Mouse (Mus musculus): ENCODE measurements at regions not wholly inside any gene's neighbourhood (a gene's known extent, or its start where the extent isn't known, plus 50 kb on each side); places are given as distances from the start of the nearest gene placed in this dataset.

GRCm38 (mm10) chr3:35334017-35334416 lies 419.9 kb upstream of the Atp11b start:
- H3K27ac ChIP-seq: no peak overlapping the region

DNA sequence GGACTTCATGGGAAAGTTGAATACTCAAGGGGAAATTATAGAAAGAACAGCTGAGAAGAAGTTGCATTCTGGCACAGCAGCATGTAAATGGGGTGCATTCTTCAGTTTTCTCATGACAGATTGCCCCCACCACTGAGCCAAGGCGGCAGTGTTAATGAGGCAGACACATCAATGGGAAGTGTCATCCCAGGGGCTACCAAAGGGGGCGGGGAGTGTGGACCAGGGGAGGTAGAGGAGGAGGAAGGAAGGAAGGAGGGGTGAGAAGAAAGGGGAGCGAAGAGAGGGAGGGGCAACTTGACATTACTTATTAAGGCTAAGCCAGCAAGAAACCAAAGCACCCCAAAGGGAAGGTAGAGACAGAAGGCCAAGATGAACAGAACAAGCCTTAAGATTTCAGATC lies 419.4 kb upstream of the Atp11b start:
- Histone ChIP-seq H3K4me3 (no peak overlapping the region), H3K4me1 (peaks cover 19% of the 10 kb centered on the region), H3K9ac (no peak overlapping the region), H3K9me3 (no peaks in the 10 kb centered on the region), H3K36me3 (no peaks in the 10 kb centered on the region), H3K4me2 (replicated peaks) (no peak overlapping the region), H3K27me3 (replicated peaks) (no peaks in the 10 kb centered on the region), H3K27ac (no peak overlapping the region)
- 9% methylated on average over 3 of the region's 3 CpGs for WGBS
- ATAC-seq (ENCODE audit: low FRiP score, low read depth): no peak

More at GRCm38 (mm10) chr3:35334017-35334416, 419.9 kb upstream of the Atp11b start:
- Histone ChIP-seq H3K36me3 (no peaks in the 10 kb centered on the region), H3K4me2 (replicated peaks) (no peak overlapping the region), H3K4me3 (no peak overlapping the region), H3K9ac (no peak overlapping the region), H3K4me1 (peaks cover 19% of the 10 kb centered on the region), H3K9me3 (no peaks in the 10 kb centered on the region), H3K27me3 (replicated peaks) (no peaks in the 10 kb centered on the region)
- 35% methylated on average over 2 of the region's 2 CpGs for WGBS
- no peak for ATAC-seq (ENCODE audit: low FRiP score, low read depth)

DNA sequence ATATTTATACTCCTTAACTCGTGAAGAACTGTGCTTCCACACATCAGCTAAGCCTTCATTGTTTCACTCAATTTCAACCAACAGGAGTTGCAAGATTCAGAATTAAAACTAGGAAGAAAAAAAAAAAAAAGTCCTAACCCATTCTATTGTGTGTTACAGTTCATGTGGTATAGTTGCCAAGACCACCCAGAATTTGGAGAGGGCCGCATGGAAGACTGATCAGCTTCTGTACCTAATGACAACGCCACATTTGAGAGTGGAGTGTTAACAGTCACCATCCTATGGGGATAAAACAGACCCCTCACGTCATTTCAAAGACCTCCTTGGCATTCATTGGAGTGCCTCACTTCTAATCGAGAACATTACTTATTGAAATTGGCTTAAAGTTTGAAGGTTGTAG lies 418.1 kb upstream of the Atp11b start:
- no peak for ATAC-seq (ENCODE audit: low FRiP score, low read depth)
- Histone ChIP-seq H3K36me3 (no peaks in the 10 kb centered on the region), H3K4me3 (no peak overlapping the region), H3K27me3 (replicated peaks) (no peaks in the 10 kb centered on the region), H3K9me3 (no peaks in the 10 kb centered on the region), H3K4me2 (replicated peaks) (no peak overlapping the region), H3K4me1 (peaks cover 24% of the 10 kb centered on the region), H3K9ac (no peak overlapping the region), H3K27ac (no peak overlapping the region)
- 50% methylated on average over 5 of the region's 5 CpGs for WGBS

DNA sequence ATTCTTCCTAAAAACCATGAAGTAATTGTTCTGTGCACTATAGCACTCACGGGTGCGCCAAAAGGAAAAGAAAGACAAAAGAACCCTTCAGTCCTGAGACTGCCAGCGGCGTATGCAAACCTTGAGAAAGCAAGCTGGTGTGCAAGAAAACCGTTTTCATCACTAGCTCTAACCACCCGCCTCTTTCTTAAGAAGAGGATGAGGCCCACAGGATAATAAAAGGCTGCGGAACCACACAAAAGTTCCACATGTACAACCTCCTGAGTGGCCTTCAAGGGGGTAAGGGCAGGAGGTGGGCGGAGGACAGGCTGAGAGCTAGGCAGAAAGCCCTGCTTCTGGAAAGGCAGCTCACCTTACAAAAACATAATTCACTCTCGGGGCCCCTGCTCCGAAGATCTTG lies 413.4 kb upstream of the Atp11b start:
- no peaks in the 10 kb centered on the region for H3K27me3 ChIP-seq (replicated peaks)
- peaks cover 41% of the 10 kb centered on the region for H3K4me1 ChIP-seq
- peak overlapping the region; percentile 85 for H3K27ac ChIP-seq
- 2% methylated on average over 10 of the region's 10 CpGs for WGBS
- peak overlapping the region; percentile 69 for H3K4me2 ChIP-seq (replicated peaks)
- ATAC-seq (ENCODE audit: low FRiP score, low read depth): peak; percentile 41
- H3K36me3 ChIP-seq: no peaks in the 10 kb centered on the region
- no peaks in the 10 kb centered on the region for H3K9me3 ChIP-seq
- H3K9ac ChIP-seq: peak overlapping the region; percentile 57
- peak overlapping the region; percentile 37 for H3K4me3 ChIP-seq

GRCm38 (mm10) chr3:35340935-35341800 lies 412.7 kb upstream of the Atp11b start:
- Histone ChIP-seq H3K4me2 (replicated peaks) (peak overlapping the region; percentile 69), H3K9ac (peak overlapping the region; percentile 57), H3K9me3 (no peaks in the 10 kb centered on the region), H3K27ac (peak overlapping the region; percentile 85), H3K36me3 (no peaks in the 10 kb centered on the region), H3K4me3 (peak overlapping the region; percentile 37), H3K4me1 (peaks cover 41% of the 10 kb centered on the region), H3K27me3 (replicated peaks) (no peaks in the 10 kb centered on the region)
- WGBS: 1% methylated on average over 22 of the region's 22 CpGs
- peak; percentile 89 for ATAC-seq (ENCODE audit: low FRiP score, low read depth)

- Histone ChIP-seq H3K27ac (peak overlapping the region; percentile 67), H3K9me3 (no peaks in the 10 kb centered on the region), H3K4me3 (no peak overlapping the region), H3K4me2 (replicated peaks) (peak overlapping the region; percentile 69), H3K4me1 (peaks cover 41% of the 10 kb centered on the region), H3K27me3 (replicated peaks) (no peaks in the 10 kb centered on the region), H3K36me3 (no peaks in the 10 kb centered on the region), H3K9ac (0 out of 2 replicates have a peak overlapping the region, but pooled peaks have one; percentile 29)
- no peak for ATAC-seq (ENCODE audit: low FRiP score, low read depth)
- 8% methylated on average over 9 of the region's 9 CpGs for WGBS
These were observed 412.1 kb upstream of the Atp11b start for GRCm38 (mm10) chr3:35341840-35342239.

DNA sequence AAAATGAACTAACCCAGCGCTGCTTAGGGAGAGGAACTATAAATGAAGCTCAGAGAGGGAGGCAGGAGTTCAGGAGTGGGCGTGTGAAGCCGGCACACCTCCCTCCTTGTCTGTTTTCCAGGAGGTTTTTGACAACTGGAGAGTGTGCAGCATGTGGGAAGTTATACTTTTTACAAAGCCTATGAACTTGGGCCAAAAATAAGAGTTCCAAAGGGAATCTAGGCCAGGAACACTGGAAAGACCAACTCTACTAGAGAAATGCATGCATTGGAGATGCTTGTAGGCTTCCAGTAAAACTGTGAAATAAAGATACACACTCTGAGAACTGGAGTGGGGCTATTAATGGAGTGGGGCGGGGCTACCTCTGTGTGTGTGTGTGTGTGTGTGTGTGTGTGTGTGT lies 411.3 kb upstream of the Atp11b start:
- ATAC-seq (ENCODE audit: low FRiP score, low read depth): no peak
- Histone ChIP-seq H3K4me1 (peaks cover 41% of the 10 kb centered on the region), H3K36me3 (no peaks in the 10 kb centered on the region), H3K27me3 (replicated peaks) (no peaks in the 10 kb centered on the region), H3K4me2 (replicated peaks) (no peak overlapping the region), H3K9me3 (no peaks in the 10 kb centered on the region), H3K4me3 (no peak overlapping the region), H3K27ac (no peak overlapping the region), H3K9ac (no peak overlapping the region)
- whole genome bisulfite sequencing: 58% methylated on average over 4 of the region's 4 CpGs

GRCm38 (mm10) chr3:35343936-35344335 lies 410.0 kb upstream of the Atp11b start:
- no peak for ATAC-seq (ENCODE audit: low FRiP score, low read depth)
- whole genome bisulfite sequencing: 57% methylated on average over 5 of the region's 5 CpGs
- H3K4me3 ChIP-seq: no peak overlapping the region
- no peak overlapping the region for H3K27ac ChIP-seq
- no peaks in the 10 kb centered on the region for H3K36me3 ChIP-seq
- no peaks in the 10 kb centered on the region for H3K9me3 ChIP-seq
- H3K4me2 ChIP-seq (replicated peaks): no peak overlapping the region
- peaks cover 41% of the 10 kb centered on the region for H3K4me1 ChIP-seq
- no peak overlapping the region for H3K9ac ChIP-seq
- no peaks in the 10 kb centered on the region for H3K27me3 ChIP-seq (replicated peaks)

DNA sequence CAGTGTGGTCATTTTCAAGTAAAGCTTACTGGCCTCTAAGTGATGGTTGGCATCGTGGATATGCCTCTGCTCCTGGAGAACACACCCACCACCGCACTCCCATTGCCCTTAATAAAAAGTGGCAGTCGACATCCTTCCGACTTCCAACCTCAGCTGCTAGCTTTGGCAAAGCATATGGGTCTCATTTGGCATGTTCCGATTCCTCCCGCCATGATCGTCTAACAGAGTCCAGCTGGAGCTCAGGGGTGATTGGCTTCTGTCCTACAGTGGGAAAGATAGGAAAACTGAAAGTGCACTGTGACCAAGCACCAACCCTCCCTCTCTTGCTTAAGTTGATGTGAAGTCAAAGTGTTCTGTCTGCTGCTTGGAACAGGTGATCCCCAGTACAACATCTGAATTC lies 404.8 kb upstream of the Atp11b start:
- WGBS: 74% methylated on average over 7 of the region's 7 CpGs
- Histone ChIP-seq H3K4me3 (no peak overlapping the region), H3K9ac (no peak overlapping the region), H3K27me3 (replicated peaks) (no peaks in the 10 kb centered on the region), H3K4me1 (peaks cover 25% of the 10 kb centered on the region), H3K27ac (no peak overlapping the region), H3K9me3 (no peaks in the 10 kb centered on the region), H3K4me2 (replicated peaks) (no peak overlapping the region), H3K36me3 (no peaks in the 10 kb centered on the region)
- no peak for ATAC-seq (ENCODE audit: low FRiP score, low read depth)

- peak; percentile 60 for ATAC-seq (ENCODE audit: low FRiP score, low read depth)
- peak overlapping the region; percentile 6; the same call in 1 of the 2 replicates for H3K27ac ChIP-seq
- no peaks in the 10 kb centered on the region for H3K9me3 ChIP-seq
- no peak overlapping the region for H3K4me3 ChIP-seq
- H3K9ac ChIP-seq: no peak overlapping the region
- peaks cover 27% of the 10 kb centered on the region for H3K4me1 ChIP-seq
- no peaks in the 10 kb centered on the region for H3K27me3 ChIP-seq (replicated peaks)
- H3K4me2 ChIP-seq (replicated peaks): no peak overlapping the region; the same call in 1 of the 2 replicates
- WGBS: 47% methylated on average over 9 of the region's 9 CpGs
- no peaks in the 10 kb centered on the region for H3K36me3 ChIP-seq
These were observed 400.5 kb upstream of the Atp11b start for GRCm38 (mm10) chr3:35353442-35353841.

- H3K9ac ChIP-seq: no peak overlapping the region
- peaks cover 32% of the 10 kb centered on the region for H3K4me1 ChIP-seq
- H3K27me3 ChIP-seq (replicated peaks): no peaks in the 10 kb centered on the region
- no peaks in the 10 kb centered on the region for H3K36me3 ChIP-seq
- peak; percentile 96 for ATAC-seq (ENCODE audit: low FRiP score, low read depth)
- 19% methylated on average over 7 of the region's 7 CpGs for WGBS
- H3K9me3 ChIP-seq: no peaks in the 10 kb centered on the region
- H3K27ac ChIP-seq: peak overlapping the region; percentile 80
- H3K4me2 ChIP-seq (replicated peaks): peak overlapping the region; percentile 25
- H3K4me3 ChIP-seq: no peak overlapping the region
These were observed 400.0 kb upstream of the Atp11b start for GRCm38 (mm10) chr3:35353920-35354319.

GRCm38 (mm10) chr3:35354356-35354755 lies 399.6 kb upstream of the Atp11b start:
- H3K4me1 ChIP-seq: peaks cover 32% of the 10 kb centered on the region
- peak; percentile 89 for ATAC-seq (ENCODE audit: low FRiP score, low read depth)

GRCm38 (mm10) chr3:35357111-35357510 lies 396.8 kb upstream of the Atp11b start:
- Histone ChIP-seq H3K4me2 (replicated peaks) (no peak overlapping the region), H3K9ac (no peak overlapping the region), H3K4me1 (peaks cover 32% of the 10 kb centered on the region), H3K36me3 (no peaks in the 10 kb centered on the region), H3K9me3 (no peaks in the 10 kb centered on the region), H3K27me3 (replicated peaks) (no peaks in the 10 kb centered on the region), H3K4me3 (no peak overlapping the region), H3K27ac (no peak overlapping the region)
- no peak for ATAC-seq (ENCODE audit: low FRiP score, low read depth)
- 71% methylated on average over 15 of the region's 15 CpGs for WGBS

More at GRCm38 (mm10) chr3:35354356-35354755, 399.6 kb upstream of the Atp11b start:
- H3K9ac ChIP-seq: no peak overlapping the region
- H3K36me3 ChIP-seq: no peaks in the 10 kb centered on the region
- no peaks in the 10 kb centered on the region for H3K27me3 ChIP-seq (replicated peaks)
- no peaks in the 10 kb centered on the region for H3K9me3 ChIP-seq
- 21% methylated on average over 5 of the region's 5 CpGs for WGBS
- peak overlapping the region; percentile 80 for H3K27ac ChIP-seq
- no peak overlapping the region for H3K4me3 ChIP-seq
- H3K4me2 ChIP-seq (replicated peaks): peak overlapping the region; percentile 25
